ENCODE assay signal across 8 mouse cellular contexts in the genomic region with DNA sequence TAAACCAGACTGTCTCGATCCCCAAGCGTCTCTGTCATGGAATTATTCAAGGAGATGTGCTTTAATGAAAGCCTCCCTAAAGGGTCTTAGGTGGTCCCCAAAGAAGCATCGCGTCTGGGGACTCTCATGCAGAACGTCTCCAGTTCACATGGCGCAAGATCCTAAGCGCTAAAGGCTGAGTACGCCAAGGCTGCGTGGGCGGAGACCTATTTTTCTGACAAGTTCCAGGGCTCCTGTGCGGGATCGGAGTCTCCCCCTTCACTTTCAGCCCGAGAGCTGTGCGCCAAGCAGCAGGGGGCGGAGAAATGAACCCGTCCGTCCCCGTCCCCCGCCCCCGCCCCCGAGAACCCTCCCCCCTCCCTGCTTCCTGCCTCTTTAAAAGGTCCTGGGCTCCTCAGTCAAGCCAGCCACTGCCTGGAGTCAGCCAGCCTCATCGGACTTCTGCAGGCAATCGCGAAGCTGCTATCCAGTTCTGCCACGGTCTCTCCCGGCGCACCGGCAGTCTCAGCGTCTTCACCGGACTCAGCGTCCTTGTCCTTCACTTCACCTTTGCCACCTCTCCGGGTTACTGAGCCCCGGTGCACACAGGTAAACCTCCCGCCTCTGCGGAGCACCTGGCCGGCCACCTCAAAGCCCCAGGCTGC. TPM values are rescaled to one million over a fixed set of nuclear protein-coding genes. Genes with fewer than 3 reads are reported as not detected.
DNase-seq lines count a peak whose midpoint lies in the region; ATAC-seq and TF ChIP-seq lines count a peak whose summit lies in the region.

A gene (plus strand): TSS at position 389 of the 644 bp plus-strand sequence.

- no peaks in the 10 kb centered on the region for H3K27me3 ChIP-seq in embryonic facial prominence, embryonic 14.5 days (replicated peaks; ENCODE audit: control insufficient read depth, insufficient read depth, low read length)
- H3K27me3 ChIP-seq in limb, embryonic 14.5 days (ENCODE audit: control insufficient read depth, insufficient read depth, low read length), result no peaks in the 10 kb centered on the region
- peaks cover 6% of the 10 kb centered on the region for H3K27me3 ChIP-seq in midbrain, embryonic 15.5 days (replicated peaks)
- no peaks in the 10 kb centered on the region; the same call in 1 of the 2 replicates for H3K27me3 ChIP-seq in splenic B cell, adult 2 months (ENCODE audit: control insufficient read depth, insufficient read depth, low read length, poor library complexity, severe bottlenecking)

- H3K27ac ChIP-seq in embryonic facial prominence, embryonic 14.5 days (replicated peaks; ENCODE audit: low read depth, low read length), result peak within 1 kb of the TSS; percentile 74
- peak within 1 kb of the TSS; percentile 77 for H3K27ac ChIP-seq in limb, embryonic 14.5 days (replicated peaks; ENCODE audit: low read depth, low read length)
- no peak within 1 kb of the TSS for H3K27ac ChIP-seq in midbrain, embryonic 15.5 days

- H3K9me3 ChIP-seq in embryonic facial prominence, embryonic 14.5 days (ENCODE audit: control insufficient read depth, low read length), result no peaks in the 10 kb centered on the region
- no peaks in the 10 kb centered on the region for H3K9me3 ChIP-seq in limb, embryonic 14.5 days (ENCODE audit: control insufficient read depth, low read length)
- no peaks in the 10 kb centered on the region for H3K9me3 ChIP-seq in midbrain, embryonic 15.5 days

- peaks cover 23% of the 10 kb centered on the region for H3K36me3 ChIP-seq in embryonic facial prominence, embryonic 14.5 days (ENCODE audit: control insufficient read depth, insufficient read depth, low read length)
- peaks cover 29% of the 10 kb centered on the region for H3K36me3 ChIP-seq in limb, embryonic 14.5 days (ENCODE audit: control insufficient read depth, insufficient read depth, low read length)
- no peaks in the 10 kb centered on the region for H3K36me3 ChIP-seq in midbrain, embryonic 15.5 days (replicated peaks)
- no peaks in the 10 kb centered on the region for H3K36me3 ChIP-seq in splenic B cell, adult 2 months (ENCODE audit: control insufficient read depth, insufficient read depth, low read length, poor library complexity, severe bottlenecking)

- TF ChIP-seq POLR2A in limb, embryonic 14.5 days (IDR thresholded peaks at IDR 0.05; ENCODE audit: borderline replicate concordance, extremely low read depth, insufficient read depth, insufficient read length), result peak; percentile 97; the same call in 1 of the 2 replicates

- H3K4me1 ChIP-seq in embryonic facial prominence, embryonic 14.5 days (ENCODE audit: control insufficient read depth, insufficient read depth, low read length), result peaks cover 21% of the 10 kb centered on the region
- H3K4me1 ChIP-seq in limb, embryonic 14.5 days (ENCODE audit: control insufficient read depth, insufficient read depth, low read length), result peaks cover 20% of the 10 kb centered on the region
- H3K4me1 ChIP-seq in midbrain, embryonic 15.5 days, result peaks cover 21% of the 10 kb centered on the region; the same call in 1 of the 2 replicates

- peak within 1 kb of the TSS; percentile 75 for H3K9ac ChIP-seq in embryonic facial prominence, embryonic 14.5 days (ENCODE audit: low read depth, low read length)
- peak within 1 kb of the TSS; percentile 63 for H3K9ac ChIP-seq in limb, embryonic 14.5 days (ENCODE audit: low read depth, low read length, severe bottlenecking)
- H3K9ac ChIP-seq in midbrain, embryonic 15.5 days, result peak within 1 kb of the TSS; percentile 41

- peak; percentile 89 for ATAC-seq in embryonic facial prominence, embryonic 14.5 days (ENCODE audit: low read depth)
- ATAC-seq in limb, embryonic 14.5 days (ENCODE audit: low FRiP score, low read depth), result peak; percentile 87
- peak; percentile 76 for ATAC-seq in midbrain, embryonic 15.5 days (replicated peaks)

- H3K4me3 ChIP-seq in embryonic facial prominence, embryonic 14.5 days (ENCODE audit: low read depth, low read length), result peak within 1 kb of the TSS; percentile 59
- peak within 1 kb of the TSS; percentile 69 for H3K4me3 ChIP-seq in limb, embryonic 14.5 days (replicated peaks; ENCODE audit: low read length)
- H3K4me3 ChIP-seq in midbrain, embryonic 15.5 days, result peak within 1 kb of the TSS; percentile 48

- under 1% methylated on average over 34 of the region's 36 CpGs for WGBS in embryonic facial prominence, embryonic 14.5 days
- WGBS in limb, embryonic 14.5 days, result under 1% methylated on average over 34 of the region's 36 CpGs
- under 1% methylated on average over 36 of the region's 36 CpGs for WGBS in midbrain, embryonic 15.5 days

- H3K4me2 ChIP-seq in embryonic facial prominence, embryonic 14.5 days (ENCODE audit: low read depth, low read length), result peak within 1 kb of the TSS; percentile 81
- peak within 1 kb of the TSS; percentile 91 for H3K4me2 ChIP-seq in limb, embryonic 14.5 days (replicated peaks; ENCODE audit: low read depth, low read length, severe bottlenecking)
- H3K4me2 ChIP-seq in midbrain, embryonic 15.5 days, result peak within 1 kb of the TSS; percentile 94

- peak; percentile 9 for DNase-seq in cerebellum, adult 11-12 months
- no peak for DNase-seq in cerebellum, adult 11 months
- DNase-seq in embryonic facial prominence, embryonic 14.5 days (ENCODE audit: low spot score), result peak; percentile 96
- peak; percentile 65 to 73 for DNase-seq in heart, adult 9 months (ENCODE audit: low spot score in 2 of 2)
- DNase-seq in kidney, adult 9 months, result peak; percentile 73
- peak; percentile 90 for DNase-seq in limb, embryonic 14.5 days (ENCODE audit: low spot score)
- peak; percentile 34 for DNase-seq in splenic B cell, adult 2 months (ENCODE audit: low read depth, low spot score)

RNA-seq across cellular contexts. Expression of the gene that starts here (rescaled TPM):
- polyA plus RNA-seq in embryonic facial prominence, embryonic 14.5 days (2014; fragmentation: Nextera tagmentation; extraction: Ambion mirVana), result 77.4 and 86.4 TPM in 2 replicates
- 86.2 and 103 TPM in 2 replicates for polyA plus RNA-seq in limb, embryonic 14.5 days (2012; rRNA removed)
- polyA plus RNA-seq in limb, embryonic 14.5 days (2014; fragmentation: Nextera tagmentation; extraction: Ambion mirVana), result 99.4 and 108 TPM in 2 replicates
- polyA plus RNA-seq in midbrain, embryonic 15.5 days (2015; fragmentation: Nextera tagmentation; extraction: Ambion mirVana), result 4.7 and 5.1 TPM in 2 replicates

Comparison
In these comparisons a context has a peak if more than half of its experiments do, and no peak if none do; other contexts are left out.
1. RNA of the gene that starts here (polyA plus RNA-seq): 86.2 to 108 TPM in limb, embryonic 14.5 days and 77.4 to 86.4 TPM in embryonic facial prominence, embryonic 14.5 days; 4.7 to 5.1 TPM in midbrain, embryonic 15.5 days; every median in the first group is over 10 times any median in the second.
2. Peak in every context shown above with its lines, with median percentiles within 50 percentile points of each other: ATAC-seq, H3K4me2 ChIP-seq, H3K4me3 ChIP-seq and H3K9ac ChIP-seq.